Comparison of ENCODE assay signal across 14 mouse cellular contexts in the genomic region with DNA sequence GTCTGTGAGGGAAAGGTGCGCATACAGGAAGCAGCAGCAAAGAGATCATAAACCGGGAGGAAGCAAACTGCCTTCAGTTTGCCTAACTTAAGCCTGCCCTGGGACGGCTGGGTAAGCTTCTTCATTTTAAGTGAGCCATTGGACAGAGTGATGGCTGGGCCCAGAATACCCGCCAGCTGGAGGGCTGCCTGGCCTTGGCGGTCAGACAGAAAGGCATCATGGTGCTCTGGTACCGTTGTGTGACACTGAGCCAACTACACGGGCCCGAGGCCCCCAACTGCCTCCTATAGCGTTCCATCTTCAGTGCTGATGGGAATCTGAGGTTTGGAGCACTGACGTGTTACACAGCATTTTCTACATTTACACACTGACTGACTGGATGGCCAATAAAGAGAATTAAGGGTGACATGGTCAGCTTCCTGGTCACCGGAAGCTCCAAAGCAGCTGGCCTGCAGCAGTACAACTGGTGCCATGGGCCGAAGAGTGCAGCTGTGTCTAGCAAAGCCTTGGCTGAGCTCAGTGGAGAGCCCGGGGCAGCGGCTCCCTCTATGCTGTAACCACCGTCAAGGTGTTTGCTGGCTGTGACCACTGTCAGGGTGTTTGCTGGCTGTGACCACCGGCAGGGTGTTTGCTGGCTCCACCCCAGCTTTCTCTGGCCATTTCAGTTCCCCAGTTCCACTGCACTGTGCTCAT. TPM values are rescaled to one million over a fixed set of nuclear protein-coding genes. Genes with fewer than 3 reads are reported as not detected.
DNase-seq lines count a peak whose midpoint lies in the region; TF ChIP-seq lines count a peak whose summit lies in the region.
"Had no signal": no experiment of that assay in that cellular context is flagged by ENCODE, and none has a peak within 500 bp of the region (broad histone marks: within the 10 kb centered on the region; RNA-seq: fewer than 3 reads in every experiment).

No protein-coding gene starts in this region.

- peak; percentile 60 for DNase-seq in adrenal gland, adult 2 months
- DNase-seq in adrenal gland, adult (ENCODE audit: inconsistent age in 2 of 2, low spot score in 1 of 2), result no peak
- DNase-seq in layer of hippocampus, adult 2 months (ENCODE audit: low spot score in 2 of 2), result no peak
- DNase-seq in layer of hippocampus, adult 9-10 months (ENCODE audit: low spot score), result no peak
- peak; percentile 85 to 86 for DNase-seq in cerebellum, postnatal 14 days
- DNase-seq in gastrocnemius, postnatal 36 days, result peak; percentile 56 to 64
- no peak for DNase-seq in retina, embryonic 14.5 days (ENCODE audit: low spot score)
- no peak for DNase-seq in lung, postnatal 14 days
- DNase-seq: kidney, postnatal 25 days; liver; right cerebral cortex, postnatal 4 days had no signal

- no peak overlapping the region for H3K4me3 ChIP-seq in layer of hippocampus, adult 2 months
- H3K4me3 ChIP-seq: erythroblast, embryonic 14.5 days; lung, embryonic 15.5 days; stomach, embryonic 15.5 days had no signal

- intact Hi-C loops in gastrocnemius, postnatal 36 days (cut with DNase I), result no loop called here

- TF ChIP-seq CTCF in layer of hippocampus, adult 2 months (conservative IDR thresholded peaks at IDR 0.05), result no peak

- H3K27ac ChIP-seq in layer of hippocampus, adult 2 months, result peak overlapping the region; percentile 36
- H3K27ac ChIP-seq: lung, embryonic 15.5 days; stomach, embryonic 15.5 days had no signal

RNA-seq across cellular contexts. Expression of a gene that starts 54.3 kb away (rescaled TPM):
- total RNA-seq in adrenal gland, adult 2 months (2021), result 1 to 10 TPM; 2.0 to 3.1 TPM
- polyA plus RNA-seq in adrenal gland, adult 2 months (2012; rRNA removed), result 0.16 and 0.17 TPM in 2 replicates
- 1 to 10 TPM; 3.1 to 4.3 TPM for total RNA-seq in layer of hippocampus, adult 2 months (2021)
- total RNA-seq in gastrocnemius, postnatal 36 days (2021), result 1 to 10 TPM in 1 of 2 experiments, under 1 TPM in 1; 0.64 to 1.1 TPM

Comparison
In these comparisons a context has a peak if more than half of its experiments do, and no peak if none do; other contexts are left out.
1. DNase-seq: peak in adrenal gland, adult 2 months (single experiment), cerebellum, postnatal 14 days (2 of 2) and gastrocnemius, postnatal 36 days (2 of 2); none in adrenal gland, adult (0 of 2), layer of hippocampus, adult 2 months (0 of 2), layer of hippocampus, adult 9-10 months (single experiment), retina, embryonic 14.5 days (single experiment) and lung, postnatal 14 days (single experiment).